Mouse (Mus musculus) embryonic facial prominence, embryonic 15.5 days (tissue): ENCODE results near the gene Plcd1. TPM values are rescaled to one million over a fixed set of nuclear protein-coding genes. Genes with fewer than 3 reads are reported as not detected.

Experiments used
- ATAC-seq: fragments of 200-750 bp; cut with Nextera tagmentation; 2 replicates; pipeline ENCODE4 v1.8.0; 2017; ENCODE audit warnings: low read depth, moderate TSS enrichment; ENCODE audit not compliant: insufficient number of reproducible peaks, low FRiP score, low TSS enrichment
- H3K27ac ChIP-seq: fragments of 300-500 bp; sonication (generic); replicated peaks from 2 replicates; pipeline ENCODE4 v1.5.1; 2015; ENCODE audit warnings: mild to moderate bottlenecking, inconsistent platforms
- H3K27me3 ChIP-seq: fragments of 300-500 bp; sonication (generic); 2 replicates; pipeline ENCODE4 v1.6.1; 2015; ENCODE audit warnings: inconsistent platforms
- H3K36me3 ChIP-seq: fragments of 300-500 bp; sonication (generic); 2 replicates; pipeline ENCODE4 v1.6.1; 2015; ENCODE audit warnings: mild to moderate bottlenecking, inconsistent platforms
- H3K4me1 ChIP-seq: fragments of 300-500 bp; sonication (generic); 2 replicates; pipeline ENCODE4 v1.6.1; 2015; ENCODE audit warnings: inconsistent platforms
- H3K4me2 ChIP-seq: fragments of 300-500 bp; sonication (generic); replicated peaks from 2 replicates; pipeline ENCODE4 v1.6.1; 2015; ENCODE audit warnings: mild to moderate bottlenecking, inconsistent platforms
- H3K4me3 ChIP-seq: fragments of 300-500 bp; sonication (generic); replicated peaks from 2 replicates; pipeline ENCODE4 v1.5.1; 2015; ENCODE audit warnings: mild to moderate bottlenecking, inconsistent platforms
- H3K9ac ChIP-seq: fragments of 300-500 bp; sonication (generic); 2 replicates; pipeline ENCODE4 v1.6.1; 2015; ENCODE audit warnings: inconsistent platforms
- H3K9me3 ChIP-seq: fragments of 300-500 bp; sonication (generic); replicated peaks from 2 replicates; pipeline ENCODE4 v1.6.1; 2016; ENCODE audit warnings: inconsistent platforms
- WGBS: fragments of 180-500 bp; shearing (Covaris S2); methylation state at CpG from one replicate; pipeline ENCODE4 v1.1.7; 2015; 5-methylcytosine and 5-hydroxymethylcytosine counted together
- polyA plus RNA-seq: library from polyadenylated mRNA; unstranded; fragments of >200 nt; fragmentation: Nextera tagmentation; extraction: Ambion mirVana; gene quantifications from 2 replicates; pipeline ENCODE4 v1.2.1, GENCODE M21; 2015

Plcd1 gene
- polyA plus RNA-seq, 1 experiment from 2014 or later = 49.1 TPM

- H3K9me3 ChIP-seq = no peaks in the 10 kb centered on the region
- 53% methylated on average over 7 of the region's 7 CpGs for WGBS
- peaks cover 8% of the 10 kb centered on the region; the same call in 1 of the 2 replicates for H3K27me3 ChIP-seq
- H3K36me3 ChIP-seq = no peaks in the 10 kb centered on the region
- no peak overlapping the region for H3K9ac ChIP-seq
- H3K27ac ChIP-seq = no peak overlapping the region; the same call in 1 of the 2 replicates
- peaks cover 56% of the 10 kb centered on the region for H3K4me1 ChIP-seq
- H3K4me2 ChIP-seq = no peak overlapping the region; the same call in 1 of the 2 replicates
- no peak for ATAC-seq
- no peak overlapping the region for H3K4me3 ChIP-seq
Observed at GRCm38 (mm10) chr9:119089437-119089836, 3.9 kb downstream of the Plcd1 start.

- Histone ChIP-seq H3K9me3 (no peaks in the 10 kb centered on the region), H3K27me3 (peaks cover 8% of the 10 kb centered on the region; the same call in 1 of the 2 replicates), H3K4me1 (peaks cover 45% of the 10 kb centered on the region), H3K27ac (peak overlapping the region; percentile 77), H3K4me3 (peak overlapping the region; percentile 46), H3K9ac (no peak overlapping the region), H3K4me2 (peak overlapping the region; percentile 58), H3K36me3 (no peaks in the 10 kb centered on the region)
- ATAC-seq = peak; percentile 85
- 2% methylated on average over 24 of the region's 24 CpGs for WGBS
Observed at GRCm38 (mm10) chr9:119088148-119088801, 5.0 kb downstream of the Plcd1 start.

GRCm38 (mm10) chr9:119087309-119087708 is 6.0 kb downstream of the Plcd1 start:
- Histone ChIP-seq H3K4me1 (peaks cover 42% of the 10 kb centered on the region), H3K27ac (no peak overlapping the region), H3K4me3 (no peak overlapping the region), H3K4me2 (no peak overlapping the region), H3K9me3 (no peaks in the 10 kb centered on the region), H3K36me3 (no peaks in the 10 kb centered on the region), H3K27me3 (peaks cover 8% of the 10 kb centered on the region; the same call in 1 of the 2 replicates), H3K9ac (no peak overlapping the region)
- ATAC-seq = no peak
- WGBS = 84% methylated on average over 5 of the region's 5 CpGs

- Histone ChIP-seq H3K4me1 (peaks cover 42% of the 10 kb centered on the region), H3K9ac (no peak overlapping the region), H3K4me3 (no peak overlapping the region), H3K27me3 (peaks cover 1% of the 10 kb centered on the region; the same call in 1 of the 2 replicates), H3K36me3 (no peaks in the 10 kb centered on the region), H3K9me3 (no peaks in the 10 kb centered on the region), H3K27ac (no peak overlapping the region), H3K4me2 (no peak overlapping the region)
- 43% methylated on average over 1 of the region's 1 CpGs for WGBS
- no peak for ATAC-seq
Observed at GRCm38 (mm10) chr9:119086451-119086850, 6.9 kb downstream of the Plcd1 start.

- no peak overlapping the region for H3K27ac ChIP-seq
- 0 out of 2 replicates have a peak, but pooled peaks cover 7% of the 10 kb centered on the region for H3K36me3 ChIP-seq
- H3K4me3 ChIP-seq = no peak overlapping the region
- H3K9me3 ChIP-seq = no peaks in the 10 kb centered on the region
- peaks cover 41% of the 10 kb centered on the region for H3K4me1 ChIP-seq
- ATAC-seq = no peak
- no peaks in the 10 kb centered on the region for H3K27me3 ChIP-seq
- WGBS = 78% methylated on average over 10 of the region's 10 CpGs
- no peak overlapping the region for H3K9ac ChIP-seq
- no peak overlapping the region for H3K4me2 ChIP-seq
Observed at GRCm38 (mm10) chr9:119083966-119084365, 9.3 kb downstream of the Plcd1 start.

GRCm38 (mm10) chr9:119082656-119083430 is 10.5 kb downstream of the Plcd1 start:
- 60% methylated on average over 7 of the region's 7 CpGs for WGBS
- Histone ChIP-seq H3K4me2 (no peak overlapping the region), H3K27ac (no peak overlapping the region), H3K4me3 (no peak overlapping the region), H3K27me3 (no peaks in the 10 kb centered on the region), H3K36me3 (peaks cover 18% of the 10 kb centered on the region; the same call in 1 of the 2 replicates), H3K9me3 (no peaks in the 10 kb centered on the region), H3K4me1 (peaks cover 31% of the 10 kb centered on the region), H3K9ac (no peak overlapping the region)
- no peak for ATAC-seq

GRCm38 (mm10) chr9:119082039-119082438 is 11.3 kb downstream of the Plcd1 start:
- no peak overlapping the region for H3K27ac ChIP-seq
- 14% methylated on average over 8 of the region's 8 CpGs for WGBS
- ATAC-seq = 0 out of 2 replicates have a peak, but pooled peaks have one; percentile 20
- no peaks in the 10 kb centered on the region for H3K27me3 ChIP-seq
- H3K4me2 ChIP-seq = no peak overlapping the region
- H3K4me3 ChIP-seq = no peak overlapping the region
- H3K9ac ChIP-seq = no peak overlapping the region
- H3K4me1 ChIP-seq = peaks cover 24% of the 10 kb centered on the region
- H3K9me3 ChIP-seq = no peaks in the 10 kb centered on the region
- H3K36me3 ChIP-seq = peaks cover 21% of the 10 kb centered on the region; the same call in 1 of the 2 replicates

- Histone ChIP-seq H3K27me3 (no peaks in the 10 kb centered on the region), H3K9me3 (no peaks in the 10 kb centered on the region), H3K36me3 (peaks cover 35% of the 10 kb centered on the region), H3K4me1 (peaks cover 15% of the 10 kb centered on the region), H3K4me3 (no peak overlapping the region), H3K9ac (no peak overlapping the region), H3K4me2 (no peak overlapping the region), H3K27ac (no peak overlapping the region)
- 69% methylated on average over 5 of the region's 5 CpGs for WGBS
- ATAC-seq = no peak
Observed at GRCm38 (mm10) chr9:119080040-119080675, 13.1 kb downstream of the Plcd1 start.

GRCm38 (mm10) chr9:119075685-119076084 is 17.6 kb downstream of the Plcd1 start:
- H3K9me3 ChIP-seq = no peaks in the 10 kb centered on the region
- no peaks in the 10 kb centered on the region for H3K4me1 ChIP-seq
- WGBS = 71% methylated on average over 16 of the region's 16 CpGs
- no peak overlapping the region for H3K4me3 ChIP-seq
- H3K27ac ChIP-seq = no peak overlapping the region
- no peaks in the 10 kb centered on the region for H3K27me3 ChIP-seq
- H3K36me3 ChIP-seq = peaks cover 67% of the 10 kb centered on the region
- no peak overlapping the region for H3K4me2 ChIP-seq
- ATAC-seq = no peak
- H3K9ac ChIP-seq = no peak overlapping the region

- peaks cover 55% of the 10 kb centered on the region for H3K36me3 ChIP-seq
- no peaks in the 10 kb centered on the region for H3K27me3 ChIP-seq
- no peak overlapping the region for H3K4me3 ChIP-seq
- no peaks in the 10 kb centered on the region for H3K9me3 ChIP-seq
- H3K4me2 ChIP-seq = no peak overlapping the region
- H3K4me1 ChIP-seq = no peaks in the 10 kb centered on the region
- no peak for ATAC-seq
- 74% methylated on average over 15 of the region's 15 CpGs for WGBS
- H3K27ac ChIP-seq = no peak overlapping the region
- H3K9ac ChIP-seq = no peak overlapping the region
Observed at GRCm38 (mm10) chr9:119073184-119073895, 20.0 kb downstream of the Plcd1 start.
